In the genomic region with DNA sequence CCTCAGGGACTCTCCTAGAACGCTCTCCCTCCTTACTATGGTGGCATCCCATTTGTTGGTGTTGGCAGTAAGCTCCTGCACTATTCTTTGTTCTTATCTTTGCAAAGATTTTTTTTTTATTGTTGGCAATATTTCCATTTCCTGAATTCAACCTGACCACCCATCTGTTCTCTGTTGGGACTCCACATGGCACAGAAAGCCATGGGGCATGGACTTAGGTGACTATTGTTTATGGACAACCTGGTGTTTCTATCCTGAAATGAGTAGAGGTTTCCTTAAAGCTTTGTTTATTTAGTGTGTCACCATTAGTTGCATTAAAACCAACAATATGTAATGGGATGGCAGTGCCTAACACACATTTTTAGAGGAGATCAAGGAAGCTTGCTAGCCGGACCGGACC, we compare ENCODE assay signal across 10 mouse cellular contexts.
"Had no signal": no experiment of that assay in that cellular context is flagged by ENCODE, and none has a peak within 500 bp of the region (broad histone marks: within the 10 kb centered on the region; RNA-seq: fewer than 3 reads in every experiment).

No protein-coding gene starts in this region.

- DNase-seq: kidney, postnatal 10 days; kidney, postnatal 36 days; layer of hippocampus, postnatal 36 days; liver, embryonic 13.5 days; lung, adult 2 months; lung, postnatal 14 days; lung, postnatal 4 days; midbrain, embryonic 14.5 days; thymus, adult 18-20 months; thymus, postnatal 4 days had no signal
